Mouse (Mus musculus) c-Kit-positive CD71-positive TER-119-positive erythroid progenitor cells, embryonic 14.5 days (primary cell): ENCODE measurements at regions not wholly inside any gene's neighbourhood (a gene's known extent, or its start where the extent isn't known, plus 50 kb on each side); places are given as distances from the start of the nearest gene placed in this dataset.
"Not testable (repeated sequence)": the region's sequence is repeated elsewhere in the genome, so short reads cannot be mapped to it uniquely, and the experiment has no call there.

ENCODE experiments used
- DNase-seq: peaks from one replicate; pipeline ENCODE4 v3.0.0-alpha.2; 2013; ENCODE audit warnings: low spot score

DNA sequence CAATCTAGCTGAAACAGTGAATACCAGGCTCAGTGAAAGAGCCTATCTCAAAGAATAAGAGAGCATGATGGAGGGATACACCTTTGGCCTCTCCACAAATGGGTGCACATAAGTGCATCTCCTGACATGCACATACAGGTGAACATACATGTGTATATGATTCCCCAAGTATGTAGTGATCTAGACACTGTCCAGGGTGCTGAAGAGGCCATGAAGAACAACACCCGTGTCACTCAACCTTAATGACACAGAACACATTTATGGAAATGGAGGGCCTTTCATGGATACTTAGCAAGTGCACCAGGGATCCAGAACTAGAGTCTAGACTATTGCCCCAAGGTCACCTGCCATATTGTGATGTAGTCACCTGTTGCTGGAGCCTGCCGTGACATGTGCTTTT is 56.9 kb downstream of the Spata19 start:
- DNase-seq, result no peak

DNA sequence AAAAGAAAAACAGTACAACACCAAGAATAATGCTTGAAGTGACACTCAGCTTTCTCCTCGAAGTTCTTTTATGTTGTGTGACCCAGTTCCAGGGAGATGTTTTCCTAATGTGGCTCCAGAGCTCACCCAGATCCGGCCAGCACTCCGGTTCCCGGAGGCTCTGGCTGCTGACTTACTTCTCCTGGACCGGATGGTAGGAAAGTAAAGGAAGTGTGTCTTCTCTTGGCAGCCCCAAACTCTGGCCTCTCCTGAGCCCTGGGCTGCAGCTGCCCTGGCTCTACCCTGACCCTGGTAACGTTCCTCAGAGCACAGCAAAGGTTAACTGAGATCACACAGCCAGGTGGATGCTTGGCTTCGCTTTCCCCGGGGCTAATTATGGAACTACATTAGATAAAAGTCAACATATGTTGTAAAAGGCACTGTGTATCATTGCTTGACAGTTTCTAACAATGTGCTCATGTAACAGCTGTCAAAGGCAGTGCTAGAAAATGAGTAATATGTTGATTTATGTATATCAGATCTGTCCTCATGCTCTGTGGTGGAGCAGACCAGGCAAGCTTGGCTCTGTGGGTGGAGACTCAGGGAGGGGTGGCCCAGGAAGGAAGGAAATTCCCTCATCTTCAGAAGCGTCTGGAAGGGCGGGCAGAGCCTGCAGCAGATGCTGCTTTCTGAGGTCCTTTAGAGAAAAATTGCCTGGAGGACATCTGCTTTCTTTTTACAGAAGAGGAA is 57.5 kb downstream of the Spata19 start:
- no peak for DNase-seq

DNA sequence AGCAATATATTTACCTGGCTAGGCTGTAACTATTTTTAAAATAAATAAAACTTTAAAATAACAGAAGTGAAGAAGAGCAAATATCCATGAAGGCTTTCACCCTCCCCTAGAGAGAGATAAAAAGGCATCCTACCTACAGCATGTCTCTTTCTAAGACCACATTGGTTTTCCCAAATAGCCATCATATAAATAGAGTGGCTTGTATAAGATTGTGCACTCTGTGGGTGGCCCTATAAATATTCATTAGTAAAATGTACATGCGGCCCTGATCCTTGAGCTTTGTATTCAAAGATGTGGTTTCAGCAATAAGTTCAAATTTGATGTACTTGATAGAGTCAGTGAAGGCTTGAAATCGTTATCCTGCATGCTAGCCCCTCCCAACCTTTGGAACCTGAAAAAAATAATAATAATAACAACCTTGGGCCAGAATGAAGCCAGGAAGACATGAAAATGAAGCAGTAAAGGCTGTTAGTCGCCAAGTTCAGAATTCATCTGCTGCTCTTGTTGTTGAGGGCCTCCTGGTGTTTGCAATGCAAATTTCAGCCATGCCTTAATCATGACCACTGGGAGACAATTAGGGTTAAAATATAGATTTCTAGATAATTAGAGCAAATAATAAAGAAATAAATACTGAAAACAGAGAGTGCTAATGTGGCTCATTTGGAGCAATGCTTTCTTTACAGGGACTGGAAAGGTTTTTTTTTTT is 61.9 kb downstream of the Spata19 start:
- no peak for DNase-seq

DNA sequence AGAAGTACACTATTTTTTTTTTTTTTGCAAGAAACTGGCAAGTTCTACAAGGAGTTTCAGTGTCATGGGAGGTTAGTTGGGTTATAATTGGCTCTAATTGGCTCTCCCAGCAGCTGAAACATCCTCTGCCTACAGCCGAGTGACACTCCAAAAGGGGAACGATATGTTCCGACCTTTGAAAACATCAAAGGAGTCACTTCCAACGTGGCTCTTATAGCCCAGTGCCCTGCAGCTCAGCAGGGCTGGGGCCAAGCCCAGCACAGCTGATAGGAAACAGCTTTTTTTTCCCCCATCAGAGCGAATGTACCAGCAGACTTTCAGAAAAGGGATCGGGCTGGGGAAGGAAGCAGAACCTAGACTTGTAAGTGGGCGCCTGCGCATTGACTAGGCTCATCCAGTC is 64.4 kb downstream of the Spata19 start:
- no peak for DNase-seq

DNA sequence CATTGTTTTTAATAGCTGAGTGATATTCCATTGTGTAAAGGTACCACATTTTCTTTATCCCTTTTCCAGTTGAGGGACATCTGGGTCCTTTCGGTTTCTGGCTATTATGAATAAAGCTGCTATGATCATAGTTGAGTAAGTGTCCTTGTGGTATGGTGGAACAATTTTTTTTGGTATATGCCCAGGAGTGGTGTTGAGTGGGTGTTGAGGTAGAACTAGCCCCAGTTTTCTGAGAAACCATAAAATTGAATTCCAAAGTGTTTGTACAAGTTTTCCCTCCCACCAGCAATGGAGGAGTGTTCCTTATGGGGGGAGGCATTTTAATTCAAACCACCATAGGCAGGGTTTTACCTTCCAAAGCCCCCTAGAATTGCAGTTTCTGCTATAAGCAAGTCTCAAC is 67.4 kb downstream of the Spata19 start:
- DNase-seq, result no peak

DNA sequence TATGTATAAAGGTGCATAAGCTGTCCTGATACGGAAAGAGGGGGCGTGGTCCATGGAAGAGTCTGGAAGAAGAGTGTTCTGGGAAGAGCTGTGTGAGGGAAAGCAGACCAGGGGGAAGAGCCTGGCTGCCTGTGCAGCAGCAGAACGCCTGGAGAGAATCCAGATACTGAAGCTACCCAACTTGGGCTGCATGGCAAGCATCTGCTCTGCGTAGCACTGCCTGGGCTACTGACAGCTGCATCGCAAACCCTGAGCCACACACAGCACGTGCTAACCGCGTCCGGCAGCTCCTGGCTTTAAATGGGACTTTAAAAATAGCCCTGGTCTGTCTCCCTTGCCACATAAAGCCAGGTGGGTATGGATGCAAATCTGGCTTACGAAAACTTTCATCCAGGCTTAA is 78.9 kb downstream of the Spata19 start:
- DNase-seq, result no peak

DNA sequence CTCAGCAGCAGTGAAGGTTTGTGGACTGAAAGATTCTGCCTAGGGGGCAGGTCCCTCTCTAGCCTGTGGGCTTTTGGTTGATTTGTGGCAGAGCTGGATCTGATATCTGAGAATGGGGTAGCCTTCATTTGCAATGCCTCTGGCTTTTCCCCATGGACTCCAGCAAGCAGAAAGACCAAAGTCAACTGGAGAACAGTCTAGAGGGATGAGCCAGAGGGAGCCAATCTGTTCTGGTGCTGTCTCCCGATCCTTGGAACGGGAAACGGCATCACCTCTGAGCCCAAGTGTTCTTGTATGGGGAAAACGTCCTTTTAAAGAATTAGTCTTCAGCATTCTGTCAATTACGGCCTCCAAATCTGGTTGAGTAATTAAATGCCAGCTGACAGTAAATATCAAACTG is 80.0 kb downstream of the Spata19 start:
- no peak for DNase-seq

DNA sequence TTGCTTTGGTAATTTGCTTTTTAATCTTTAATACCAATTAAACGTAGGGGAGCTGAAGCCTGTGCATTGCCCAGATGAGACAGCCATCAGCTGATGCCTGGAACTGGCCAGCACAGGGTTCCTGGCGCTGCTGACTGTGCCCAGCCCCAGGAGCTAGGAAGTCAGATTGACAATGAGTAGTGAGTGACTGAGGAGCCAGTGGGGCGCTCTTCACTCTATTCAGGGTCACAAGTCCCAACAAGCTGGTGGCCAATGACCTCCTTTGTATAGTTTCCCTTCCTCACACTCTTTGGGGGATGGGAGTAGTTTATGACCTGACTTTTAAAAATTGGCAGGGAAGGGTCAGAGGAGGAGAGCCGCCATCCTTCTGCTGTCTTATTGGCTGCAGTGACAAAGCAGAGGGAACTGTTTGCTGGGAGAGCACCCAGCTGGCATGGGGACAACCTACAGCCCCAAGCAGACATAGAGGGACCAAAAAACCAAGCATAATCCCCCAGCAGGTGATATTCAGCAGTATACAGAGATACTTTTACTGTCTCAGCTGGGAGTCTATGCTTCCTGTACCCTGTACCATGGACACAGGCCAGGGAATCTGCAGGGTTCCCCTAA is 80.6 kb downstream of the Spata19 start:
- no peak for DNase-seq

DNA sequence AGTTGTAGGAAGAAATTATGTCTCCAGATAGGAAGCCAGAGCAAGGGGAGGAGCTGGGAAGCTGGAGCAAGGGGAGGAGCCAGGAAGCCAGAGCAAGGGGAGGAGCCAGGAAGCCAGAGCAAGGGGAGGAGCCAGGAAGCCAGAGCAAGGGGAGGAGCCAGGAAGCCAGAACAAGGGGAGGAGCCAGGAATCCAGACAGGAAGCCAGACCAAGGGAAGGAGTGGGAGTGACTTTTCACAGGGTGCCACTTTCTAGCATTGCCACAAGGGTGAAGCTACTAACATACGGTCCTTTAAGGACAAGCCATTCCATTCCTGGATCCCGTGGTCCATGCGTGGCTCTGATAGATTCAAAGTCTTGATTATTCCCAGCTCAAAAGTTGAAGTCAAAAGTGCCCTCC is 81.7 kb downstream of the Spata19 start:
- no peak for DNase-seq

DNA sequence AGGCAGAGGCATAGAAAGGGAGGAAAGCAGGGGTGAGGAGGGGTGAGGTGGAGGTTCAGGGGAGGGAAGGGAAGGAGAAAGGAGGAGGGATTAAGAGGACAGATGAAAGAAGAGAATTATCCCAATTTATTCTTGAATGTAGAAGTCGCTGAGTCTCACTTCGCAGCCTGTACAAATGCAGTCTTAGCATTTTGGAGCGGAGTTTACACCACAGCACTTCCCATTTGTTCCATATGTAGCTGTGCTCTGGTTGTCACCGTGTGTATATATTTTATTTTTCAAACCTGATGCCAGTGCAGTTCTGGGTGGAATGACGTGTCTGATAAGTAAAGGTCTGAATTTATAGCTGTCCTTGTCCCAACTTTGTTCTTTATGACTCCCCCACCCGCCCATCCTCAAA is 105.2 kb downstream of the Spata19 start:
- DNase-seq, result no peak

DNA sequence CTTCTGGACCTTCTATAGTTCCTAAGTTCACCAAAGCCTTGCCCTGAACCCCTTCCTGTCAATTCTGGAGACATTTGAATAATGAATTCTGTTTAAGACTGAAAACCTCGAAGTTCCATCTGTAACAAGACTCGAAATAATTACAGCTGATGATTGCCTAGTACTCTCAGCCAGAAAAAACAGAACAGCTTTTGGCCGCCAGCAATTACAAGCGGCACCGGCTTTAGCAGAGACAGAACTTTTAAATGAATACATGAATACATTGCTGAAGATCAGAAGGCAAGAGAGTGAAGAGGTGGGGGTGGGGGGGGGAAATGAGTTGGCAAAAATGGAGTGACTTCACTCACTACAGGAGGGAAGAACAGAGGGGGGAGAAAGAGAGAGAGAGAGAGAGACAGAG is 112.6 kb downstream of the Spata19 start:
- DNase-seq, result no peak

DNA sequence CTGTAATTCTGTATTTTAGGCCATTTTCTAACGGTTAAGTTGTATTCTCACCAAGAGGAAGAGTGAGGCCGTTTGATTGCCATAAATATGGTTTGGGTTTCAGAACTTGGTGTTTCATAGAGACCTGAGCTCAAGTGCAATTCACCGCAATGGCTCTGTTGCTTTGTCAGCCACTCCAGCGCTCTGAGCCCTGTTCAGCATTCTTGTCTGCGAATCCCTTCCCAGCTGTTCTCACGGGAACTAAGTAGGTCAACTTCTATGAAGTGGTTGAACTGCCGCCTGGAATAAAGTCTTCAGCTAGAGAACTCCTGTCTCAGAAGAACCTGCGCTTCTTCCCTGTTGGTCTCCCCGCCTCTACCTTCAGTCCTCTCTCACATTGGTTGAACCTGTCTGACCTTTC is 113.1 kb downstream of the Spata19 start:
- DNase-seq, result no peak

DNA sequence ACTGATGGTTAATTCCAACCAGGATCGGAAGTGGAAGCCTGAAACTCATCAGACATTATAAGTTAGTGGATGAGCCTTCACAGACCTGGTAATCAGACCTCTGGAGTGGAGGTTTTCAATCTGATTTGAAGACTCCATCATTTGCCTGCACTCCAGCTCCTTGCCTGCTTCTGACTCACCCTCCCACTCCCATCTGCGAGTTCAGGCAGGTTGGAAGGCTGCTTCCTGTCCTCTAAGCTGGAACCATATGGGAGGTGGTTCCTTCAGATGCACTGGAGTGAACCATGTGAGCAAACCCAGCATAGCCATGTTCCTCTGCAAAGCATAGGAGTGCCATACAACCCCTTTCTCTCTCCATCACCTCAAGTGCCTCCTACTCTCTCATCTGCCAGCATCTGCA is 114.6 kb downstream of the Spata19 start:
- DNase-seq, result no peak

DNA sequence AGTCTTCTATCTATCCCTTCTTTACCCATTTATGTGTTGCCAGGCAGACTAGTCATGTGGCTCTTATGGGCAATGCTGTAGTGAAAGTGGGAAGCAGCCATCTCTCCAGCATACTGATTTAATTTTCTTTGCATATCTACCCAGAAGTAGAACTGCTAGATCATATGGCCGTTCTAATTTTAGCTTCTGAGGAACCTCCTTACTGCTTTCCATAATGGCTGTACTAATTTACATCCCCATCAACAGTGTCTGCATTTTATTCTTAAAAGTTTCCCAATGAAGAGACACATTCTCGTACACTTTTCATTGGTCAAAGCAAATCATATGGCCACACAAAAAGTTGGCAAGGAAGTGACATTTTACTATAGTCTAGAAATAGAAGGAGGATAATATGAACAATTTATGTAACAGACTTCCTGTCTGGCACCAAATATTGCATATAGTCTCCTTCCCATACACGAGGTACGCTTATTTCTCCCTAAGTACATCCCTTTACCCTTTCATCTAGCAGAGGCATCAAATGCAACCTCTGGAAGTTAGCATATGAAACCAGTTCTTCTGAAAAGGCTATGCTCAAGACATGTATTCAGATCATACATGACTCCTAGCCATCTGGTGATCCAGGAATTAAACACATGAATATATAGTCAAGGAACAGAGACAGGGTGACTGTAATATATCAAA is 119.0 kb downstream of the Spata19 start:
- no peak for DNase-seq

DNA sequence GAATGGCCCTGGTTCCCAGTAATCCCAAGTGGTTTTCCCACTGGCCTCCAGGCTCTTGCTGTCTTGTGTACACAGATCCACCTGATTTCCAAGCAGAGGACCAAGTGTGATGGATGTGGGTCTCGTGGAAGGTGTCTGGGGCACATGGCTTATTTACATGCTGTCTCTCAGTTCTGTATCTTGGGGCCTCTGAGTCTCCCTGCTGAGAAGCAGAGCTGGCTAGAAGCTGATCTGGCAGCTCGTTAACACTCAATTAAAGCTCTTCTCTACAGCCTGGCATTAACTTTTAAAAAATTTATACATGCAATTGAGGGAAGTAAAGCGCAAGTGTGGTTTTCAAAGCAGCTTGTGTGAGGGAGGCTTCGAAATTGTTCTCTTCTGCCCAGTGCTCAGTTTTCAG is 121.4 kb downstream of the Spata19 start:
- DNase-seq, result no peak

DNA sequence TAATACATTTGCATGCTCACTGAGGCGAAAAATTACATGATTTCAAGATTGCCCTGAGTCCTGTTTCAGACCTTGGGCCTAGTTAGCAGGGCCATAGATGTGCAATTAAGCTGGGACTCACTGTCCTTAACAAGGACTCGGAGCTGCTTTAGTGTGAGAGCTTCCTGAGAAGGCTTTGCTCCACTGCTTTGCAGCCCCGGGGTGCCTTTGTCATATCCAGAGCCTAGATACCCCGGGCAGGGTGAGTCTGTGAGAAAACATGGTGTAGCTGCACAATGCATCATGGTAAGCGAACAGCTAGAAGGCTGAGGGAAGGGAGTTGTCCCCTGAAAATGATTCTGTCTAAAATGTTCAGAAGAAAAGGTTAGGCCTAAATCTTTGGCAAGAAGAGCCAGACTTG is 123.1 kb downstream of the Spata19 start:
- no peak for DNase-seq

DNA sequence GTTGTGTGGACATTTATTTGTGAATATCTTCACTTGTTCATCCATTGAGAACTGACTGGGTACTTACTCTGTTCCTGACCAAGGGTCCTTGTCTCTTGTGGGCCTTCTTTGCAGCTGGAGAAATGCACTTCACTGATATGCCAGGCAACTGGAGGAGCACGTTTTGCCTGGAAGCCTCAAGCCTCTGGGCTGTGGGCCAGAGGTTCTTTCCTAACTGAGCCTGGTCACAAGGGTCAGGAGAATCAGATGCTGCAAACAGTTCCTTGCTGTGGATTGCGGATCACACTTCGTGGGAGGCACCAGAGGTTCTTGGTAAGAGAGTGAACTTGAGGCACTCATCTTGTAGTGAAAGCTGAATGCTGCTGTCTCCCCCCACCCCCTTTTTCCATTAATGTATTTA is 124.6 kb downstream of the Spata19 start:
- no peak for DNase-seq

DNA sequence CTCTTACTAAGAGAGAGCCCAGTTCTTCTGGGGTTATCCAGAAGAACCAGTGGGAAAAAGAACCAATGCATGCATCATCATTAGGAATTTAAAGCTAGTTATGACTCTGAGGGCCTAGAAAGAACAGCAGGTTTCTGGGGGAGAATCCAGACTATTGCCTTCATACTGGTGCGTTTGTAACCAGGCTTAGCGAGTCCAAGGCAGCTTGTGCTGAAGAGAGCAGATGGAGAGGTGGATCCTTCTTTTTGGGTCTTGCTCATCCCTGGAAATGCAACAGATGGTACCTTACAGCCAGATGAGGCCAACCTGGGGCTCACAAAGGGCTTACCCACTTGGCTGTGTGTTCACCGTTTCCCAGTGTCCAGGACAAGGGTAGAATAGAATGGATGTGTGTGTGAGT is 130.1 kb downstream of the Spata19 start:
- DNase-seq, result no peak

DNA sequence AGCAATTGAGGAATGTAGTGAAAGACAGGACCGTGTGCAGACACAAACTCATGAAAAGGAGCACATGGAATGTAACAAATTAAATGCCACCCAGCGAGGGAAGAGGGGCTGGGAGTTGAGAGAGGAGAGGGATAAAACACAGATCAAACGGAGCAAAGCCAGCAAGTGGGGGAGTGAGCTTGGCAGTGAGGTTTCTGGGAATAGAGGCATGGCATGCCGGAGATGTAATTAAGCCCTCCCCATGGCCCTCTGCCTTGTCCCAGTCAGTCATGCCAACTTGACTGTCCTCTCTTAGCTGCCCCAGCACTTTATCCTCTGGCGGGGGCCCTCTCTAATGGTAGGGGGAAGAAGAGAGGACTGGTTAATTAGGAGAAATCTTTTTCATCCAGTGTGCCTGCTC is 141.9 kb downstream of the Spata19 start:
- no peak for DNase-seq

DNA sequence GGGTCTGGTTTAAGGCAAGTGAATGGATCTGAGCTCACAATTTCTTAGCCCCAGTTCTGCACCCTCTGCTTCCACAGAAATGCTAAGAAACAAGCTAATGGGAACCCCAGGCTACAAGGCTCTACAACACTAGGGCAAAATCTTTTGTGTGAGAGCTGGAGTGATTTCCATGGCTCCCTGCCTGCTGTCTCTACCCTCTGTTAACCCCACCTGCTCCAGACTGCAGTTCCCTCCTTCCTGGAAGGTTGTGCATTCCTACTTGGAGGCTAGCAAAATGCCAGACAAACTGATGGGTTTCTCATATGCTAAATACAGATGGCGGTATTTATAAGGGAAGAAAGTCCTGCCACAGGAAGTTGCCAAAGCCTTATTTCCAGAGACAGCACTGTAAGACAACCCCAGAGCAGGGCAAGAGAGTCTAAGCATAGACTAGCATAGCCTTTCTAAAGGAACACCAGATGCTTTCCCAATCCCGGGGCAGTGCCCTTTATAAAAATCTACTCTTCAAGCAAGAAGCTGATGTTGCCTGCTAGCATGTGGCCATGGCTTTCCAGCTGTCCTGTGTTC is 145.1 kb downstream of the Spata19 start:
- DNase-seq, result no peak

DNA sequence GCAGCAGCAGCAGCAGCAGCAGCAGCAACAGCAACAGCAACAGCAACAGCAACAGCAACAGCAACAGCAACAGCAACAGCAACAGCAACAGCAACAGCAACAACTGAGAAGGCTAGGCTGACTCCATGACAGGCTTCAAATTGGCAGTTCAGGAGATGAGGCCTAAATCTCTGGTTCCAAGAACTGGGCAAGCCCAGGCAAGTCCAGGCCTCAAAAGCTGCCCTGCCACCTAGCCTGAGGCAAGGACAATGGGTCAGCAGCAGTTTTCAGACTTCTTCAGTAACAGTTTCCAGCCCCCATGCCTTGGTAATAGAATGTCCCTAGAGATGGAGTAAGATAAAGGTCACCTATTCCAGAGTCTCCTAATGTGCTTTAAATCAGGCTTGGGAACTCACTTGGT is 158.1 kb downstream of the Spata19 start:
- not testable (repeated sequence) for DNase-seq
